Mouse (Mus musculus) gastrocnemius, adult 2 months (tissue): Measurements from ENCODE around the gene Rpl12. TPM values are rescaled to one million over a fixed set of nuclear protein-coding genes. Genes with fewer than 3 reads are reported as not detected.

Experiments used
- DNase-seq: peaks from one replicate; pipeline ENCODE4 v3.0.0; 2022
- H3K27ac ChIP-seq: fragments of 200-600 bp; 2 replicates; pipeline ENCODE4 v1.8.1; 2022; ENCODE audit warnings: mild to moderate bottlenecking
- H3K4me3 ChIP-seq: fragments of 200-600 bp; 2 replicates; pipeline ENCODE4 v1.8.1; 2022; ENCODE audit warnings: mild to moderate bottlenecking, moderate library complexity
- CTCF ChIP-seq: fragments of 200-600 bp; IDR thresholded peaks from 2 replicates; pipeline ENCODE4 v1.8.1; 2022; ENCODE audit warnings: antibody characterized with exemption, mild to moderate bottlenecking, moderate library complexity
- intact Hi-C: fragments of 180-260 bp; cut with DNase I; formaldehyde crosslinking; loops from one replicate; pipeline ENCODE4 v1.15.1; 2025
- total RNA-seq, 2 experiments: library from RNA; stranded (reverse); gene quantifications; 2 replicates each; pipeline ENCODE4 v1.2.3; 2021

Rpl12 gene
- total RNA-seq, 2 experiments from 2014 or later: 80.6 to 90.3 TPM

DNA sequence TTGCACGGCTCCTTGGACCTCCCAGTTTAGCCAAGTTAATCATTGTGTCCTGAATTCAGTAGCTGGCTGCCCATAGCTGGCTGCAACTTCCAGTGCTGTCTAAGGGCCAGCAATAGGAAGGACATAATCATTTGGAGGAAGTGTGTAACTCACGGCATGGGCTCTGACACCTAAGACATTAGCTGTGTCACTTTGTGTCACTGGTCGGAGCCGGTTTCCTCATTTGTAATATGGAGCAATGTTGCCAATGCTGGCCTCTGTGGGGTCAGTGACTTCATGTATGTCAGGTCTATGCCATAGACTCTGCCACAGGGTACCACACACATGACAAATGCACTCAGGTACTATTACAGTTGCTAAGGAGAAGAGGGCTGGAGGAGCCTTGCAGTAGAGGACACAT is 1.1 kb upstream of the Rpl12 start:
- DNase-seq: no peak
- intact Hi-C loops: loop anchor here (5.0 kb wide), 1 partner anchor 507 kb away; the partner anchor contains the start of gene Zbtb43
- Histone ChIP-seq H3K4me3 (no peak overlapping the region), H3K27ac (0 out of 2 replicates have a peak overlapping the region, but pooled peaks have one; percentile 94)
- TF ChIP-seq CTCF: no peak

DNA sequence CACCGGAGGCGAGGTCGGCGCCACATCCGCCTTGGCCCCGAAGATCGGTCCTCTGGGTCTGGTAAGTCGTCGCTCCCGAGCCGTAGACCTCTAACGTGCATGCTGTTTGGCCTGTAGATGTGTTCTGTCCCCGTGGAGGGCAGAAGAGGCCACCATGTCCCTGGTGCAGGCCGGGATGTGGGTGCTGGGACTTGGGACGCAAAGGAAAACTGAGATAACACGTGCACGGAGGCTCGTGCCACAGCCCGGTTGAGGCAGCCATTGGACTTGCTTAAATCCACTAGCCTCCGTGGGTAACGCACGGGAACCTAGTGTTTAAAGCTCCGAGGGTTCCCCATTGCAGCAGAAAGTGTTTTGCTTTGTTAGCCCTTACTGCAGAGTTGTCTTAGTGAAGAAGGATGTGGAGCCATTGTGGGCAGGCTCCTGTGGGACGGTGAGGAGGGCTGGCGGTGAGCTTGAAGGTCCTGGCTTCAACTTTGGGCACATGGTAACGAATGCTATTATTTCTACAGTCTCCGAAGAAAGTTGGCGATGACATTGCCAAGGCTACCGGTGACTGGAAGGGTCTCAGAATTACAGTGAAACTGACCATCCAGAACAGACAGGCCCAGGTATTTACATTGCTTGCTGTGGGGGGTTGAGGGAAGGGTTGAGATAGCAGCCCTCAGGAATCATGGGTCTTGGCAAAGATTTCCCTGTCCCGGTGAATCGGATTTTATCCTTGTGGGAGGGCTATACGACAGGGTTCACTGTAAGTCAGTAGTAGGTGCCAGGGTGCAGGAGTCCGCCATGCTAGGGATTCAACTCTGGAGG is 909 bp downstream of the Rpl12 start:
- intact Hi-C loops: loop anchor here (5.0 kb wide), 1 partner anchor 505 kb away; the partner anchor contains the start of gene Zbtb43
- no peak for DNase-seq
- peak overlapping the region; percentile 96 for H3K4me3 ChIP-seq
- peak overlapping the region; percentile 94 for H3K27ac ChIP-seq
- no peak for TF ChIP-seq CTCF

DNA sequence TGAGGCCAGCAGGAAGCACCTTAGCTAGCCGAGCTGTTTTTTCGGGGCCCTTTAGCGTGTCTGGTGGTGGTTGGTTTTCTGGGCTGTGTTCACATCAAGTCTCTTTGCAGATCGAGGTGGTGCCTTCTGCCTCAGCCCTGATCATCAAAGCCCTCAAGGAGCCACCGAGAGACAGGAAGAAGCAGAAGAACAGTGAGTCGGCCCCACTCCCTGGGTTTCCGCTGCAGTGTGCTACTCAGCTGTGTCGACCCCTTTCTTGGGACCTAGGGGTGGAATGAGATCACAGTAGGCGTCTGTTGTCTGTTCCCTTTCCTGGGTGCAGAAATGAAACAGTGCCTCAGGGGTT is 1.5 kb downstream of the Rpl12 start:
- intact Hi-C loops: loop anchor here (5.0 kb wide), 1 partner anchor 504 kb away; the partner anchor contains the start of gene Zbtb43
- H3K4me3 ChIP-seq: peak overlapping the region; percentile 96
- no peak for DNase-seq
- H3K27ac ChIP-seq: peak overlapping the region; percentile 94
- no peak for TF ChIP-seq CTCF

DNA sequence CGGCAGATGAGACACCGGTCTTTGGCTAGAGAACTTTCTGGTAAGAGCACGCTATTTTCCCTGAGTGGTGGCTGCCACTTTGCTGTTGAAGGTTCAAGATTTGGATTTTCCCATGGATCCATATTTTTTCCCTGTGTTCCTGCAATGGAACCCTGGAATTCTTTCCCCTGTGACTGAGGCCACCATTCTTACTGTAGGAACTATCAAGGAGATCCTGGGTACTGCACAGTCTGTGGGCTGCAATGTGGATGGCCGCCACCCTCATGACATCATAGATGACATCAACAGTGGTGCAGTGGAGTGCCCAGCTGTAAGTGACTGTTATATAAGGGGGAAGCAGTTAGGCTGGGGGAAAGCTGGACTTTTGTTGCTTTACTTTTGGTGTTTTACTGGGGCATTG is 2.2 kb downstream of the Rpl12 start:
- no peak overlapping the region for H3K27ac ChIP-seq
- TF ChIP-seq CTCF: no peak
- peak overlapping the region; percentile 96 for H3K4me3 ChIP-seq
- intact Hi-C loops: loop anchor here (5.0 kb wide), 1 partner anchor 504 kb away; the partner anchor contains the start of gene Zbtb43
- no peak for DNase-seq

DNA sequence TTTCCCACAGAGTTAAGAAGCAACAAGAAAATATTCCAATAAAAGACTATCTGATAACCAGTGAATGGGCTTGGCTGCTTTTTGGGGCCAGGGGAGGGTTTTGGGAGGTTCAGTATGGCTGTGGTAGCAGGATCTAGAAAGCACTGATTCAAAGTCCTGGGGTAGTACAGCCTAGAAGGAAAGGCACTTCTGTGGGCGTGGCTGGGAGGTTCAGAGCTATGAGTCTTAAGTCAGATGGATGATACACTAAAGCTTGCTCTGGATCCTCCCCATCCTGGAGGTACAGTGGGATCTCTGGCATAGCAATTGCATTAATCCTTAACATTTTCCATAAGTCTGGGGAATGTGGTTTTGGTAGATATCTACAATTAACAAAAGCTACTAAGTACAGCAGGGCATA is 2.6 kb downstream of the Rpl12 start:
- DNase-seq: no peak
- H3K27ac ChIP-seq: no peak overlapping the region
- intact Hi-C loops: loop anchor here (5.0 kb wide), 1 partner anchor 503 kb away; the partner anchor contains the start of gene Zbtb43
- no peak for TF ChIP-seq CTCF
- H3K4me3 ChIP-seq: no peak overlapping the region

DNA sequence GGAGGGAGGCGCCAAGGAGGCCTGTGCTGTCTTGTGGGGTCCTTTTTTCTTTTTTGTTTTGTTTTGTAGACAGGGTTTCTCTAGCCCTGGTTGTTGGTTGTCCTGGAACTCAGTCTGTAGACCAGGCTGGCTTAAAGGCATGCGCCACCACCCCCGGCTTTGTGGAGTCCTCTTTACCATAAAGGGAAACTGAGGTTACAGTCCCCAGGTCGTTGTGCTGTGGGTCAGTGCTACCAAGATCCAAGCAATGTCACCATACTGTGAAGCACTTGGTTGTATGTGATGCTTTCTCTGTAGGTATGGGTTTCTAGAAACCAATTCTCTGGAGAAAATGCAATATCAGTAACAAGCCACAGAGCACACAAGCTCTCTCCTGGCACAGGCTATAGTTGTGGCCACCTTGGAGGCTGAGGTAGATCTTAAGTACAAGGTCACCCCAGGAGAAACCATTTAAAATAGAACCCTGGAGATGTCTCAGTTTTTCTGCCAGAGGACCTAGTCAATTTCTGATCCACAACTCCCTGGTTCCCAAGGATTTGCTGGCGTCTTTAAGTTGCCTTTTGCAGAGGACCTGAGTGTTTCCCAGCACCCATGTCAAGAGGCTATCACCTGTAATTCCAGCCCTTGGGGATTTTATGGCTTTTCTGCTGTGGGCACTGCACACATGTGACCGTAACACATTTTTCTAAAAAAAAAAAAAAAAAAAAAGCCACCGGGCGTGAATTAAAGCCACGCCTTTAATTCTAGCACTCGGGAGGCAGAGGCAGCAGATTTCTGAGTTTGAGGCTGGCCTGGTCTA is 3.5 kb downstream of the Rpl12 start:
- intact Hi-C loops: loop anchor here (5.0 kb wide), 1 partner anchor 502 kb away; the partner anchor contains the start of gene Zbtb43
- DNase-seq: no peak
- no peak overlapping the region for H3K27ac ChIP-seq
- no peak overlapping the region for H3K4me3 ChIP-seq
- TF ChIP-seq CTCF: no peak

DNA sequence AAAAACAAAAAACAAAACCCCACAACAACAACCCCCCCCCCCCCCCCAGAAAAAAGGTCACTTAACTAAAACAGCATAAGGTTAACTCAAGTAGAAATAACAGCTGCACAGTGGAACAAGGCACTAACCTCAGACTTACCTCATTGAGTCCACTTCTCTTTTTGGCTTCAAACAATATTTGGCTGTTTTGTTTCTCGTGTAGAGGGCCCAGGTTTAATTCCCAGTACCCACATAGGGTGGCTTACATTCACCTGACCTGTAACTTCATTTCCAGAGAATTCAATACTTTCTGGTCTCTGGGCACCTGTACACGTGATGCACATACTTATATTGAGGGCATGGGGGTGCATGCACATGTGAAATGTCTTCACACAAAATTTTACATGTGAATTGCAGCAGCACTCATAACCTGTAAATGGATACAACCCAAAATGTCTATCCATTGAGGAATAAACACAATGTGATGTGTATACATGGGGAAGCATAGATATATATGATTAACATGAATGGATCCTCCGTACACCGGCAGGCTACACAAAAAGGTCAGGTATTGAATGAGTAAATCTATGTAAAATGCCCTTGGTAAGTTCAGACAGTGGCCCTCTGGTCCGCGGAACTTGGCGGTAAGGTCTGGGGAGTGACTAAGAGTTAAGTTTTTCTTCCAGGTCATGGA is 4.3 kb downstream of the Rpl12 start:
- no peak for DNase-seq
- Histone ChIP-seq H3K27ac (peak overlapping the region; percentile 98; the same call in 1 of the 2 replicates), H3K4me3 (no peak overlapping the region; the same call in 1 of the 2 replicates)
- TF ChIP-seq CTCF: no peak
- intact Hi-C loops: no loop called here

DNA sequence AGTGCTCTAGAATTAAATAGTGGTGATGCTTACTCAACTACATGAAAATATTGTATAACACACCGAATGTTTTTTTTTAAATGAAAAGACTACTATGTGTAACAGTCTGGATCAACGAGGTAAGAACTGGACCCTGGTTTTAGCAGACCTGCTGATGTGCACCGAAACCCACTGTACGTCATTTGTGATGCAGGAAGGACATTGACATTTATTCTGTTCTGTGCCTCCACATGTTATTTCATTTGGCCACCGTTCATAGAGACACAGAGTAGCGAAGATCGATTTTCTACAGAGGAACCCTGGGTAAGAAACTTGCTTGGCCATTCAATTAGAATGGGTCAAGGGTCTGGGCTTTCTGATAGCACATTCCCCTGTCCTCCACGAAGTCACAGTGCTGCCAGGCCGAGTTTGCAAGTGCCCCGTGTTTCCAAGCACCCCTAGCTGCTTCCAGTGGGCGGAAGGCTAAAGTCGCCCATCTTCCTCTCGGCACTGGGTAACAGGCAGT is 4.9 kb downstream of the Rpl12 start:
- H3K27ac ChIP-seq: peak overlapping the region; percentile 98
- no peak for DNase-seq
- peak overlapping the region; percentile 90 for H3K4me3 ChIP-seq
- intact Hi-C loops: no loop called here
- TF ChIP-seq CTCF: no peak

DNA sequence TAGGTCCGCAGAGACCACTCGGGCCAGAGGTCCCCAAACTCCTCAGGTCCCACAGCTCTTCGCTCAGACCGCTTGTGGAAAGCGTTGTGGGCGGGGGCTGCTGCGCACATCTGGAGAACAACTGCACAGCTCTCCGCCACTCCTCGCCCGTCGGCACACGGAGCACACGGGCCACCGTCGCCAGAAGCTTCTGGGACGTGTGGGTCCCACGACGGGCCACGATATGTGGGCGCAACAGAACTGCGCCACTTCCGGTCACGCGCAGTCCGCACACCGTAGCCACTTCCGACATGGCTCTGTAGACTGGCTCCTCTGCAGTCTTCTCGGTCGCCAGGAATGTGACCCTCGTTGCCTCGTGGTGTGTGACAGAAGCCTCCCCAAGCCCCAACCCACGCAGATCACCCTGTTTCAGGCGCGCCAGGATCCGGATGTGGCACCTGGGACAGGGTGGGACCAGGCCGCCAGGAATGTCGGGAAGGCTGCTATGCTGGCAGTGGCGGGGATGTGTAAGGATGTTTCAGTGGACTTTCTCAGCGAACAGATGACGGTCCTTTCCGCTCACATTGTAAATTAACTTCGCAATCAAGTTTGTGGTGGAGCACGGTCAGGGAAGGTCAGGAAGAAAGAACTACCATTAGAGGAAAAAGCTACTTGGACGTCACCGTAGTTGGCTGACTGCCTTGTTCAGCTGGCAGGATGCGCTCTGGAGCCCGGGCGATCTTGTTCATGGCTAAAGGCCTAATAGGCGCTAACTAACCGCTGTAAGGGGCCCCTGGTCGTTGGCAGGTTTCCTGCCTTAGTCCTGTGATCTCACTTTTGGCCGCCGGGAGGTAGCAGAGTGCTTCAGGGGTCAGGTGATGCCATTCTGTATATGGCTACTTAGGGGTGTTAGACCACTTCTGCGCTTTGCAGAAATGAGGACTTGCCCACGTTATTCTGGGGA is 5.6 kb downstream of the Rpl12 start:
- Histone ChIP-seq H3K27ac (peak overlapping the region; percentile 98), H3K4me3 (peak overlapping the region; percentile 90)
- intact Hi-C loops: no loop called here
- TF ChIP-seq CTCF: peak; percentile 60
- peak; percentile 93 for DNase-seq

DNA sequence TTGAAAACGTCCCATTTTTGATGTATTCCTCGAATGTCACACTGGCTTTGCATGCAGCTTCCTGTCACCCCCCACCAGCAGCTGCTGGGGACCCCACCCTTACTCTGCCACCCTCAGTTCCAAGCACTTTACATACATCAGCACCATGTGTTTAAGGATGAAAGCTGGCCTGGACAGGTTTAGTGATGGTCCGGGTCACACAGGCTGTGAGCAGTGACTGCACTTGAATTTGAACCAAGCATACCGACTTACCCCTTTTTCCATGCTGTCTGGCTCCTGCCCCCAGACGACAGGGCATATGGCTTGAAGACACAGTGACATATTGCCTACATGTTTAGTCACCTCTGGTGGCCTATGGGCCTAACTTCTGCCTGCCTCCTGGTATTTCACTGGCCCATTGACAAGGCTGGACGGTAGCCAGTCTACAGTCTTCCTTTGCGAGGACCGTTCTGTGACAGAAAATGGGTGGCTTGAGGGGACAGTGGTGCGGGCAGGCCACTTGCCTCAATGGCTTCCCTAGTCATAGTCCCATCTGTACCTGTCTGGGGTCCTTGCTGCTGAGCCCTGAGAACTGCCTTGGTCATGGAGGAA is 6.8 kb downstream of the Rpl12 start:
- DNase-seq: no peak
- no peak for TF ChIP-seq CTCF
- intact Hi-C loops: no loop called here
- peak overlapping the region; percentile 90 for H3K4me3 ChIP-seq
- H3K27ac ChIP-seq: peak overlapping the region; percentile 98

DNA sequence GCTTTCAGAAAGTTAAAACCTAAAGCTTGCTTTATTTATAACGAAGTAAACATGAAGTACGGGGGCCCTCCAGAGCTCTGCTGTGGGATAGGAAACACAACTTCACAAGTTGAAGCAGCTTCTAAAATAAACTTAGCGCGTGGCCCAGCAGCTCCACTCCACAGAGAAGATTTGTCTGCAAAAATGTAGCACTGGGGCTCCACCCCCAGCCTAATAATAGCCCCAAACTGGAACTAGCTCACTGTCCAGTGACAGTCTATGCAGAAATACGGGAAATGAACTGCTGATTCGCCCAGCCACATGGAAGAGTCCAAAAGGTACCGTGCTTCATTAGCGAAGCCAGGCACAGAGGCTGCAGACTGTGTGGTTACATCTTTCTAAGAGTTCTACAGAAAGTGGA is 8.0 kb downstream of the Rpl12 start:
- no peak for TF ChIP-seq CTCF
- intact Hi-C loops: no loop called here
- Histone ChIP-seq H3K27ac (peak overlapping the region; percentile 54), H3K4me3 (no peak overlapping the region; the same call in 1 of the 2 replicates)
- DNase-seq: peak; percentile 50
